Mouse (Mus musculus): ENCODE results near the gene Map3k1. TPM values are rescaled to one million over a fixed set of nuclear protein-coding genes. Genes with fewer than 3 reads are reported as not detected.

Map3k1 gene
- polyA plus RNA-seq, 1 experiment from 2014 or later, result 10.7 TPM

- H3K36me3 ChIP-seq (ENCODE audit: control insufficient read depth, insufficient read depth), result no peaks in the 10 kb centered on the region
- ATAC-seq, result peak; percentile 92
- peaks cover 13% of the 10 kb centered on the region; the same call in 1 of the 2 replicates for H3K27me3 ChIP-seq (replicated peaks; ENCODE audit: control insufficient read depth, insufficient read depth, low read length)
- WGBS, result 23% methylated on average over 11 of the region's 11 CpGs
- no peaks in the 10 kb centered on the region for H3K9me3 ChIP-seq (ENCODE audit: control insufficient read depth, low read length)
- H3K4me2 ChIP-seq (ENCODE audit: low read length), result no peak overlapping the region
- no peak overlapping the region for H3K4me3 ChIP-seq (replicated peaks; ENCODE audit: low read length)
- no peaks in the 10 kb centered on the region for H3K4me1 ChIP-seq (replicated peaks; ENCODE audit: control insufficient read depth, insufficient read depth, low read length)
- no peak overlapping the region for H3K9ac ChIP-seq (replicated peaks; ENCODE audit: low read depth, low read length)
- H3K27ac ChIP-seq (ENCODE audit: low read length), result no peak overlapping the region
Observed at GRCm38 (mm10) chr13:111834613-111835012, 25.8 kb upstream of the Map3k1 start.

- Histone ChIP-seq H3K4me3 (replicated peaks; ENCODE audit: low read length) (no peak overlapping the region), H3K4me2 (ENCODE audit: low read length) (no peak overlapping the region), H3K27me3 (replicated peaks; ENCODE audit: control insufficient read depth, insufficient read depth, low read length) (peaks cover 13% of the 10 kb centered on the region; the same call in 1 of the 2 replicates), H3K36me3 (ENCODE audit: control insufficient read depth, insufficient read depth) (no peaks in the 10 kb centered on the region), H3K27ac (ENCODE audit: low read length) (no peak overlapping the region), H3K9me3 (ENCODE audit: control insufficient read depth, low read length) (no peaks in the 10 kb centered on the region), H3K4me1 (replicated peaks; ENCODE audit: control insufficient read depth, insufficient read depth, low read length) (no peaks in the 10 kb centered on the region), H3K9ac (replicated peaks; ENCODE audit: low read depth, low read length) (no peak overlapping the region)
- ATAC-seq, result no peak
- 31% methylated on average over 2 of the region's 2 CpGs for WGBS
Observed at GRCm38 (mm10) chr13:111829473-111829872, 20.7 kb upstream of the Map3k1 start.

GRCm38 (mm10) chr13:111827481-111827880, 18.7 kb upstream of the Map3k1 start:
- no peak for ATAC-seq
- H3K4me3 ChIP-seq (replicated peaks; ENCODE audit: low read length), result no peak overlapping the region
- WGBS, result 75% methylated on average over 4 of the region's 4 CpGs

GRCm38 (mm10) chr13:111824178-111824577, 15.4 kb upstream of the Map3k1 start:
- H3K27ac ChIP-seq (ENCODE audit: low read length), result no peak overlapping the region
- no peaks in the 10 kb centered on the region for H3K27me3 ChIP-seq (replicated peaks; ENCODE audit: control insufficient read depth, insufficient read depth, low read length)
- ATAC-seq, result no peak
- no peaks in the 10 kb centered on the region for H3K36me3 ChIP-seq (ENCODE audit: control insufficient read depth, insufficient read depth)
- H3K4me2 ChIP-seq (ENCODE audit: low read length), result no peak overlapping the region
- no peaks in the 10 kb centered on the region for H3K9me3 ChIP-seq (ENCODE audit: control insufficient read depth, low read length)
- H3K4me1 ChIP-seq (replicated peaks; ENCODE audit: control insufficient read depth, insufficient read depth, low read length), result no peaks in the 10 kb centered on the region
- no peak overlapping the region for H3K4me3 ChIP-seq (replicated peaks; ENCODE audit: low read length)
- H3K9ac ChIP-seq (replicated peaks; ENCODE audit: low read depth, low read length), result no peak overlapping the region
- WGBS, result 61% methylated on average over 4 of the region's 4 CpGs

More at GRCm38 (mm10) chr13:111827481-111827880, 18.7 kb upstream of the Map3k1 start:
- Histone ChIP-seq H3K27ac (ENCODE audit: low read length) (no peak overlapping the region), H3K36me3 (ENCODE audit: control insufficient read depth, insufficient read depth) (no peaks in the 10 kb centered on the region), H3K9ac (replicated peaks; ENCODE audit: low read depth, low read length) (no peak overlapping the region), H3K4me1 (replicated peaks; ENCODE audit: control insufficient read depth, insufficient read depth, low read length) (no peaks in the 10 kb centered on the region), H3K27me3 (replicated peaks; ENCODE audit: control insufficient read depth, insufficient read depth, low read length) (0 out of 2 replicates have a peak, but pooled peaks cover 7% of the 10 kb centered on the region), H3K4me2 (ENCODE audit: low read length) (no peak overlapping the region), H3K9me3 (ENCODE audit: control insufficient read depth, low read length) (no peaks in the 10 kb centered on the region)

- Histone ChIP-seq H3K27ac (ENCODE audit: low read length) (no peak overlapping the region), H3K9ac (replicated peaks; ENCODE audit: low read depth, low read length) (no peak overlapping the region), H3K9me3 (ENCODE audit: control insufficient read depth, low read length) (no peaks in the 10 kb centered on the region), H3K27me3 (replicated peaks; ENCODE audit: control insufficient read depth, insufficient read depth, low read length) (no peaks in the 10 kb centered on the region), H3K4me1 (replicated peaks; ENCODE audit: control insufficient read depth, insufficient read depth, low read length) (peaks cover 2% of the 10 kb centered on the region; the same call in 1 of the 2 replicates), H3K36me3 (ENCODE audit: control insufficient read depth, insufficient read depth) (no peaks in the 10 kb centered on the region), H3K4me2 (ENCODE audit: low read length) (no peak overlapping the region), H3K4me3 (replicated peaks; ENCODE audit: low read length) (no peak overlapping the region)
- no peak for ATAC-seq
- 88% methylated on average over 7 of the region's 7 CpGs for WGBS
Observed at GRCm38 (mm10) chr13:111821727-111822375, 13.1 kb upstream of the Map3k1 start.

GRCm38 (mm10) chr13:111819618-111820385, 11.0 kb upstream of the Map3k1 start:
- no peak overlapping the region for H3K9ac ChIP-seq (replicated peaks; ENCODE audit: low read depth, low read length)
- H3K27ac ChIP-seq (ENCODE audit: low read length), result no peak overlapping the region
- no peaks in the 10 kb centered on the region for H3K36me3 ChIP-seq (ENCODE audit: control insufficient read depth, insufficient read depth)
- no peak for ATAC-seq
- no peaks in the 10 kb centered on the region for H3K9me3 ChIP-seq (ENCODE audit: control insufficient read depth, low read length)
- H3K4me3 ChIP-seq (replicated peaks; ENCODE audit: low read length), result no peak overlapping the region
- H3K4me1 ChIP-seq (replicated peaks; ENCODE audit: control insufficient read depth, insufficient read depth, low read length), result peaks cover 2% of the 10 kb centered on the region; the same call in 1 of the 2 replicates
- H3K27me3 ChIP-seq (replicated peaks; ENCODE audit: control insufficient read depth, insufficient read depth, low read length), result no peaks in the 10 kb centered on the region
- no peak overlapping the region for H3K4me2 ChIP-seq (ENCODE audit: low read length)
- WGBS, result 65% methylated on average over 9 of the region's 9 CpGs

GRCm38 (mm10) chr13:111819106-111819505, 10.3 kb upstream of the Map3k1 start:
- no peak overlapping the region for H3K4me3 ChIP-seq (replicated peaks; ENCODE audit: low read length)
- H3K9ac ChIP-seq (replicated peaks; ENCODE audit: low read depth, low read length), result no peak overlapping the region
- WGBS, result 82% methylated on average over 4 of the region's 4 CpGs
- no peak overlapping the region for H3K27ac ChIP-seq (ENCODE audit: low read length)
- no peak overlapping the region for H3K4me2 ChIP-seq (ENCODE audit: low read length)
- no peaks in the 10 kb centered on the region for H3K27me3 ChIP-seq (replicated peaks; ENCODE audit: control insufficient read depth, insufficient read depth, low read length)
- peaks cover 2% of the 10 kb centered on the region; the same call in 1 of the 2 replicates for H3K4me1 ChIP-seq (replicated peaks; ENCODE audit: control insufficient read depth, insufficient read depth, low read length)
- no peak for ATAC-seq
- no peaks in the 10 kb centered on the region for H3K36me3 ChIP-seq (ENCODE audit: control insufficient read depth, insufficient read depth)
- H3K9me3 ChIP-seq (ENCODE audit: control insufficient read depth, low read length), result no peaks in the 10 kb centered on the region

- Histone ChIP-seq H3K4me2 (ENCODE audit: low read length) (no peak overlapping the region), H3K4me3 (replicated peaks; ENCODE audit: low read length) (no peak overlapping the region), H3K9me3 (ENCODE audit: control insufficient read depth, low read length) (no peaks in the 10 kb centered on the region), H3K27me3 (replicated peaks; ENCODE audit: control insufficient read depth, insufficient read depth, low read length) (no peaks in the 10 kb centered on the region), H3K36me3 (ENCODE audit: control insufficient read depth, insufficient read depth) (no peaks in the 10 kb centered on the region), H3K4me1 (replicated peaks; ENCODE audit: control insufficient read depth, insufficient read depth, low read length) (peaks cover 2% of the 10 kb centered on the region; the same call in 1 of the 2 replicates), H3K9ac (replicated peaks; ENCODE audit: low read depth, low read length) (no peak overlapping the region), H3K27ac (ENCODE audit: low read length) (no peak overlapping the region)
- ATAC-seq, result no peak
- 93% methylated on average over 15 of the region's 15 CpGs for WGBS
Observed at GRCm38 (mm10) chr13:111818216-111818903, 9.6 kb upstream of the Map3k1 start.

- no peaks in the 10 kb centered on the region for H3K9me3 ChIP-seq (ENCODE audit: control insufficient read depth, low read length)
- H3K27me3 ChIP-seq (replicated peaks; ENCODE audit: control insufficient read depth, insufficient read depth, low read length), result no peaks in the 10 kb centered on the region
- H3K4me1 ChIP-seq (replicated peaks; ENCODE audit: control insufficient read depth, insufficient read depth, low read length), result peaks cover 2% of the 10 kb centered on the region; the same call in 1 of the 2 replicates
- no peaks in the 10 kb centered on the region for H3K36me3 ChIP-seq (ENCODE audit: control insufficient read depth, insufficient read depth)
- H3K9ac ChIP-seq (replicated peaks; ENCODE audit: low read depth, low read length), result no peak overlapping the region
- H3K4me3 ChIP-seq (replicated peaks; ENCODE audit: low read length), result no peak overlapping the region
- H3K4me2 ChIP-seq (ENCODE audit: low read length), result no peak overlapping the region
- 71% methylated on average over 7 of the region's 7 CpGs for WGBS
- peak; percentile 73; the same call in 1 of the 2 replicates for ATAC-seq
- H3K27ac ChIP-seq (ENCODE audit: low read length), result no peak overlapping the region
Observed at GRCm38 (mm10) chr13:111817773-111818172, 9.0 kb upstream of the Map3k1 start.

Measured in forebrain, embryonic 16.5 days (tissue).